Mouse (Mus musculus): ENCODE results near the gene Eif4e1b. TPM values are rescaled to one million over a fixed set of nuclear protein-coding genes. Genes with fewer than 3 reads are reported as not detected.
"Not testable (repeated sequence)": the region's sequence is repeated elsewhere in the genome, so short reads cannot be mapped to it uniquely, and the experiment has no call there.

The Eif4e1b gene
- total RNA-seq, 4 experiments from 2014 or later = not detected

DNA sequence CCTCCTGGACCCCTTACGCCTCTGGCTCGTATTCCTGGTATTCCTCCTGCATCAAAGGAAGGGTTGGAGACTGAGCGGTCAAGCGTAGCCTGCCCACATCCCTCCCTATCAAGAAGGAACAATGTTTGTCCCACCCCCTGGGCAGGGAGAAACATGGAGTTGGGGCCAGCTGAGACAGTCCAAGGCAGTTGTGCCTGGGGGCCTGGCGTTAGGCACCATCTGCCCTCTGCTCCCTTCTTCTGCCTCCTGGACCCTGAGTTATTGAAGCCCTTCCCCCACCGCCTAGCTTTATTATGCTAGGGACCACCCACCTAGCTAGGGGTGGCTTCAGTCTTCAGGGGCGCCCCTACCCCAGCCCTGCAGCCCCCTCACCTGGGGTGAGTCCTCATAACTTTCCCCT, 24.3 kb upstream of the Eif4e1b start:
- DNase-seq (ENCODE audit: low spot score) = no peak

DNA sequence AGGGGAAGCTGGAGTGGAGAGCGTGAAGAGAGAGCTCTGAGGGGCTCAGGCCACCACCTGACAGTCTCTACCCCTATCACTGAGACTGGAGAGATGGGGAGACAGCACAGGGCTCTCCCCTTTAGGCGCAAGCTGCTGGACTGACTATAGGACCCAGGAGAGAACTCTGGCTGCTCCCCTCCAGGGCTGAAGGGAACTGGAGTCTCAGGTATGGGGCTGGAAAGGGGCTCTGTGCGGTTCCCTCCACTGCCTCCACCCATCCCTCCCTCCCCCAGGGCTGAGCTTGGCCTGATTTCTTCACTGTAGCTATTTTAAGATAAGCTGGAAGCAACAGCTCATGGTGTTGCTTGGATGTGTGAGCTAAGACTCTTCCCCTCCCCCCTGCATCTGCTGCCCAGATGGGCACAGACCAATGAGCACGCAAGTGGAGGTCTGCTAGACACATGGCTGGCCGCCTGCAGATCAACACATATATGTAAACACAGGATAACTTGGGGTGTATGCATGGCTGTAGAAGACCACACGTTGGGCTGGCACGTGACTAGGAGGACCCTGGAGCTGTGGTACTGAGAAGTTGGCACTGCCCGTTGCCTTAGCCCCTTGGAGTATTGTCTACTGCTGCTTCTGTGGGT, 23.5 kb upstream of the Eif4e1b start:
- DNase-seq (ENCODE audit: low spot score) = no peak

DNA sequence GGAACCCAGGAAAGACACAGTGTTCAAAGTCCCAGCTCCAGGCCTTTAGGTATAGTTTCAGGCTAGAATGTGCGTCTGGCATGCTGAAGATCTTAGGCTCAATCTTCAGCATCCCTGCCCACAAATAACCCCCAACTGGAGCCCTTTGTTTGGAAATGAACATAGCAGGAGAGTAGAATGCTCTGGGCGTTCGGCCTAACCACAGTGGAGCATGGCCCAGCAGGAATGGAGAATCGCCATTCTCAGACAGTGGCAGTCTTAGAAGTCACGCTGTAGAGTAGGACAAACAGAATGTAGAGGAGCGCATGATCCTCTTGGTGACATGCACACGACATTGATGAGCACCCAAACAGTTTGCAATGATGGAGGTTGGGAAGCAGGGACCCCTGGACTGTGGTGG, 22.9 kb upstream of the Eif4e1b start:
- DNase-seq (ENCODE audit: low spot score) = no peak

DNA sequence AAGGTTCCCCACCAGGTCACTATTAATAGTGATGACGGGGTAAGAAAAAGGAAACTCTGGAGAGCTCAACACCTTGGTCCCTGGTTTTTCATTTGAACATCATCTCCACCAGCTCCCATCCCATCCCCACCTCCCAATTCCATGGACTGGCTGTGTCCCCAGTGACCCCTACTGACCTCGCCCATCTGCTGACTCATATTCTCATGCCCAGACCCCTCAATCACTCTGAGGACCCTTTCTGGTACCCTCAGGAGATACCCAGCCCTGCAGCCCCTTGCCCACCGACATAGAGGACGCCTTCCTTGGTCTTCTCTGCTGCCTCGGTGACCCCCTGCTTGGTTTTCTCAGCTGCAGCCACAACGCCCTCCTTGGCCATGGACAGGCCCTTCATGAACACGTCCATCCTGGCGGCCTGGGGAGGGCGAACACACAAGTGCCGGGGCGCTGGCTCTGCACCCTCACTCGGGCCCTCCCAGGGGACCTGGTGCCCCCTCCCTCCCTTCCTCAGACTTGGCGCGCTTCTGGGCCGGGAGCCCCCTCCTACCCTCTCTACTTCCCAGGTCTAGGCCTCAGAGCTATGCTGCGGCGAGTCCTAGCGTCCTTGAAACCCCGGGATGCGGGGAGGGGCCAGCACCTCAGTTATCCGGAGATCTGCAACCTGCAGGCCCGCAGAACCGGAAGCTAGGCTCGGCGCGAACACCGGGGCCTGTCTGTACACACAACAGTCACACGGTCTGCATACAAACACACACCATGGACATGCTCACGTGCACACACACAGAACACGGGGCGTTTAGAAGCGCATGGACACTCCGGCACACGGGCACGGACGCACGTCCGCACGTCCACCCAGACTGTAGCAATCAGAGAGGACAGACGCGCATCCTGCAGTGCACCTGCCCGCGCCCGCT, 18.3 kb upstream of the Eif4e1b start:
- DNase-seq (ENCODE audit: low spot score) = no peak

DNA sequence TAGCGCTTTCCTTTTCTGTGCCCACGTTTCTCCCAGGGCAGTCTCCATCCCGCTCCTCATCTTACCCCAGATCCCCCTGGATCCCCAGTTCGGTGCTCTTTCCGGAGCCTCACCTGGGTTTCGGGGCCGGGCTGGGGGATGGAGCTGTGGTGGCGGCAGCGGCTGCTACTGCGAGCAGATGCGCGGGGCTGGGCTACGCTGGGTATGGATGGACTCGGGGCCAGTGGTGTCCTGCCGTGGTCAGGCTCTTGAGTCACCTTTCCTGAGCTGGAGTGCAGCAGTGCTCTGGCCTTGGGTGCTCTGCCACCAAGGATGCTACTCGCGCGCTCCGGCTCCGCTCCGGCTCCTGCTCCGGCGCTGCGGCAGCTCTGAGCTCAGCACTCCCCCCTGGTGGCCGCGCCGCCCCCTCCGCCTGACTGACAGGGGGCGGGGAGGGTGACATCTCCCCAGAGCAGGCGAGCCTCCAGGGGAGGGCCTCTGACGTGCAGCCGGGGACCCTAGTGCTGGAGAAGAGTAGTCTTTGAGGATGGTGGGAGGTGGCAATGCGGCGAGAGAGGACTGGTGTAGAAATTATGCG, 17.5 kb upstream of the Eif4e1b start, which contains the start of gene Sncb:
Gene Sncb, minus strand, starts transcription at position 404 of the 577 bp plus-strand sequence.
- DNase-seq (ENCODE audit: low spot score) = no peak

DNA sequence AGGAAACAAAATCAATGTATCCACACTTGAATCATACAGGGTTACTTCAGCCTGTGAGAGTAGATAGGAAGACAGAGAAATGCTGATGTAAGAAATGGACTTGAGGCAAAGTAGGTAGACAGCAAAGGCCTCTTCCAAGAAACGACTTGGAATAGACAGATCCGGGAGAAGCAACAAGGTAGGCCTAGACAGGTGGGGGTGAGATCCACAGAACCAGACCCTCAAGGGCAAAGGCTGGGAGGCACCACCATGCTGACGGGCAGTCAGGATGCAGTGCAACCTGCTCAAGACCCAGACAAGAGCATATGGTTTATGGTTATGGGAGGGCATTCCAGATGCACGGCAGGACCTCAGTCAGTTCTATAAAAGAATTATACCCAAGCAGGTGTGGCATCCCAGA, 16.8 kb upstream of the Eif4e1b start:
- no peak for DNase-seq (ENCODE audit: low spot score)

DNA sequence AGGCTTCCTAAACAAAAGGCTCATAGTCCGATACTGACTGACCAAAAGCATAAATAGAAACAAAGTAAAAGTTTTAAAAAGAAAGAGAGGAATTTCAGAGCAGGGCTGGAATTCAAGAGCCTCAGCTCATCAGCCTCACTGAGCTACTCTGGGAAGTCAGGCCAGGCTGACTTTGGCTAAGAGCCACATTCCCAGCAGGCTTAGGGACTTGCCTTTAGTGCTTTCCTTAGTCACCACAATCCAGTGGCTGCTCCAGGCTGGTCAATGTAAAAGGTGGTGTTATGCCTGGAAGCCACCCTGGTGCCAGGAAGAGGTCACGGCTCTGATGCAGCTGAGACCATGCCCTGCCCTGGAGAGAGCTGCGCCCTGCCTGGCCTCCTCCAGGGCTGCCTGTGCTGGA, 3.2 kb upstream of the Eif4e1b start:
- DNase-seq (ENCODE audit: low spot score) = peak; percentile 32

DNA sequence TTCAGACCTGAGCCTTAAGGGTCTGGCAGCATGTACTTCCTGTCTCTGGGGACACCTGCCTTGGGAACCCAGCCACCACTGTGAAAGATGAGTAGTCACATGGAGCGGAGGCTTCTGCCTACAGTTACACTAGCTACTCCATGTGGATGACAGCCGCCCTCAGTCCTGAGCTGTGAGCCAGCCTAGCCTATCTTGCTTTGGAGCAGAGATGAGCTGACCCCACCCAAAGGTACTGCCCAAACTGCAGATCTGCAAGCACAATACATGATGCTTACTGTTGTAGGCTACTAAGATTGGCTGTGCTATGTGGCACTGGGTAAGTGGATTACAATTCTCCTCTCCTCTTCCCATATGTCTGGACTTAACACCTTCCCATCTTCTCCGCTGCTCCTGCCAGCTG, 2.7 kb upstream of the Eif4e1b start:
- no peak for DNase-seq (ENCODE audit: low spot score)

DNA sequence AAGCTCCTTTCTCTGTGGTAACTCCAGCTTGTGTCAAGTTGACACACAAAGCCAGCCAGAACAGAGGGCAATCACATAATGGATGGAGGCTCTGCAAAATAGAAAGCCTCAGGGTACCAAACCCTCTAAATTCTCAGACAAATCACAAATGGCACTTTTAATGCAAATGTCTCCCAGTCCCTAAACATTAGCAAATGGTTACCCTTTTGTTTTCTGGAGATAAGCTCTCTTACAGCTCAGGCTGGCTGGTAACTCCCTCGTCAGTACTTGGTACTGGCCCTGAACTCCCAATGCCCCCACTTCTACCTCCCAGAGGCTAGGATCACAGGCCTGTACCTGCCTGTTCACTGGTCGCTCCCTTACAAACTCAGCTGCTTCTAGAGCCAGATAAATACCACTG, 563 bp upstream of the Eif4e1b start:
- DNase-seq (ENCODE audit: low spot score) = no peak

DNA sequence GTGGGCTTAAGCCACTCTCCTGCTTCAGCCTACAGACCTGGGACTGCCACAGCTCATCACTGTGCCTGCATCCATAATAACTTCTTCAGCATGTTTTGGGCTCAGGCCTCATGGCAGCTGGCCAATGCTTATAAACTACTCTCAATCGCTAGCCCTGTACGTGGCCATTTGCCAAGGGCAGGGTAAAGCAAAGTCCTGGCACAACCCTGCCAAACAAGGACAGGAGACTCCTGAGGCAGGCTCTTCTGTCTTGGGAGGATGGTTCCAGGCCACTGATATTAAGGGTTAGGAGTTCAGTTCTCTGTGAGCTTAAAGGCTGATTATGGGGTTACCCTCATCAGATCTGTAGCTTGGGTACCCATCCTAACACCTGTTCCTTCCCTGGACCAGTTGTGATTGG, 3.8 kb downstream of the Eif4e1b start:
- not testable (repeated sequence) for DNase-seq (ENCODE audit: low spot score)

DNA sequence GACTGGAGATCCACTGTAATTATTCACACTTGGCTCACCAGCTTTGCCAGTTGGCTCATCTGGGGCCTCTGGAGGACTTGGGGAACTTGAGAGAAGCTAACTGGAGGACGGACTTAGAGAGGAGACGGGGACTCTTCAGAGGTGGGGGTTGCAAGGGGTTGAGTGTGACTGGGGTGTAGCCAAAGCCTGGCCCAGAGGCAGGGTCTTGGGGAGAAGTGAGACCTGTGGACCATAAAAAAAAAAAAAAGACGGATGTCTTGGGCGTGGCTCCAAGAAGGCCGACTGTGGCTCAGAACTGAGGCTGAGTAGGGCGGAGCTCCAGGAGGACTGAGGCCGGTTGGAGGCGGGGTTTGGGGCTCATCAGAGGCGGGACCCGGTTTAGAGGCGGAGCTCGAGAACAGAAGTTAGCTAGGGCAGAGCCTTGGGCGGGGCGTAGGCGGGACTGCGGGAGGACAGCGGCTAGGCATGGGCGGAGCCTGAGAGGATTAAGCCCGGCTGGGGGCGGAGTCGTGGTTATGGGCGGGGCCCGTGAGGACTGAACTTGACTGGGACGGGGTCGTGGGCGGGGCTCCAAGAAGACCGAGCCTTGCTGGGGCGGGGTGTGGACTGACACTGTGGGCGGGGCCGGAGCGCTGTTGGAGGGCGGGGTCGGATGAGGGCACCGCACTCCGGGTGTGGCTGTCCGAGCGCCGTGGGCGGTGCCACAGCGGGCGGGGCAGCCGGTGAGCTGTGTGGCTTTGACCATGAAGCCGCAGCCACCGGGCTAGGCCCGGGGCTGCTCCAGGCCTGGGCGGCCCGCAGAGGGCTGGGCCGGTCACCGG, 5.2 kb downstream of the Eif4e1b start, which contains the start of gene Tspan17:
Gene Tspan17, plus strand, starts transcription at position 638 of the 821 bp plus-strand sequence.
- peak; percentile 97 for DNase-seq (ENCODE audit: low spot score)

DNA sequence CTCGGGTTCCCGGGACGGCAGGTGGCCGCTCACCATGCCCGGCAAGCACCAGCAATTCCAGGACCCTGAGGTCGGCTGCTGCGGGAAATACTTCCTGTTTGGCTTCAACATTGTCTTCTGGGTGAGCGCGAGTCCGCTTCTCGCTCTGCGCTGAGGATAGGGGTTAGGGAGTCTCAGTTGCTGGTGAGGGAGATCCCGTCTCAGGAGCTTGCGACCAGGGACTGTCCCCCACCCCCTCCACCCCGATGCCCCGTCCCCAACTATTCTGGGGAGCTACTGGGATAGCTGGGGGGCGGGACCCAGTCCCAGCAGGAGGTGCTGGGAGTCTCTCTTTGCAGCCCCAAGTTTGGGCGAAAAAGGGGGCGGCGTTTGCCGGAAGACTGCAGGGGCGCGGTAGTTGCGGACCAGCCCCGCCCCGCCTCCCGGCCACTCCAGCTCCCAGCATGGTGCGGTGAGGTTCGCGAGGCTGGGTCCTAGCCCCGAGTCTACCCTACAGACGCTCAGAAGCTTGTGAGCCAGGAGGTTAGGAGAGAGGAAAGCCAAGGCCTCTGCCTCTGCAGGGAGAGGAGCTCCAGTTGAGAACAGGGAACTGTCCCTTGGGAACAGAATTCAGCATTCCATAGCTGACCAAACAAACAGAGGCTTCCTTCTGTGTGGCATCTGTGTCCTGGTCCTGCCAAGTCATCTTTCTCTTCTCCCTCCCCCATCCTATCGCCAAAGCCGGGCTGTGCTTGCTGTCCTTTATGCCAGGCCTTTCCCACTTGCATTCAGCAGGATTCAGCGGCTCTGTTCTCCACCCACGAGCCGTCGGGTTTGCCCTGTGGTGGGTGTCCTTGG, 6.0 kb downstream of the Eif4e1b start:
- DNase-seq (ENCODE audit: low spot score) = peak; percentile 31

DNA sequence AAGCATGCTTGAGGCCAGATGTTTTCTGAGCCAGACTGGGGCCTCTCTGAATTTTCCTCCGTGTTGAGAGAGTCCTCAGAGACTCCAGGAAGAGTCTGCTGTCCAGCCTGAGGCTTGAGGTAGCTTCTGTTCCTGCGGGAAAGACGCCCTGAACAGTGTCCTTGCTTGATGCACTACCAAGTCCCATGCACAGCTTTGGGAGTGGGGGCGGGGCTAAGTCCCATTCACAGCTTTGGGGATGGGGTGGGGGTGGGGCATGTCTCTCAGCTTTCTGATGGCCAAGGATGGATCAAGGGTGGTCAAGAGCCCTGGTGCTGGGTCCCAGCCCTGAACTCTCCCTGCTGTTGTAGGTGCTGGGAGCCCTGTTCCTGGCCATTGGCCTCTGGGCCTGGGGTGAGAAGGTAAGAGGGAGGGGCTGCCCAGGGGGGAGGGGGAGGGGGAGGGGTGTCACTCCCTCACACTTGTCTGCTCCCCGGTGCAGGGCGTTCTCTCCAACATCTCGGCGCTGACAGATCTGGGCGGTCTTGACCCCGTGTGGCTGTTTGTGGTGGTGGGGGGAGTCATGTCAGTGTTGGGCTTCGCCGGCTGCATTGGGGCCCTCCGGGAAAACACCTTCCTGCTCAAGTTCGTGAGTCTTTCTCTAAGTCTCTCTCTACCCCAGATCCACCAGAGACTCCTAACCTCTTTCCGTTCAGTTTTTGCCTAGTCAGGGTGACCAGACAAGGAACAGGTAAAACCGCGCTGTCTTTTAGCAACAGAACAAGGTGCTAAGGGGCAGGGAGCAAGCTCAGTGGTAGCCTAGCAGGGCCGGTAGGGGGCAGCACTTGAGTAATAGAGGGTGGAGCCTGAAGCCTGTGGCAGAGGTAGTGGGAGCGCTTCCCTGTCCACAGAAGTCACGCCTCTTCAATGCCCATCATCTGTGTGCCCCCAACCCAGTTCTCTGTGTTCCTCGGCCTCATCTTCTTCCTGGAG, 8.7 kb downstream of the Eif4e1b start:
- no peak for DNase-seq (ENCODE audit: low spot score)

DNA sequence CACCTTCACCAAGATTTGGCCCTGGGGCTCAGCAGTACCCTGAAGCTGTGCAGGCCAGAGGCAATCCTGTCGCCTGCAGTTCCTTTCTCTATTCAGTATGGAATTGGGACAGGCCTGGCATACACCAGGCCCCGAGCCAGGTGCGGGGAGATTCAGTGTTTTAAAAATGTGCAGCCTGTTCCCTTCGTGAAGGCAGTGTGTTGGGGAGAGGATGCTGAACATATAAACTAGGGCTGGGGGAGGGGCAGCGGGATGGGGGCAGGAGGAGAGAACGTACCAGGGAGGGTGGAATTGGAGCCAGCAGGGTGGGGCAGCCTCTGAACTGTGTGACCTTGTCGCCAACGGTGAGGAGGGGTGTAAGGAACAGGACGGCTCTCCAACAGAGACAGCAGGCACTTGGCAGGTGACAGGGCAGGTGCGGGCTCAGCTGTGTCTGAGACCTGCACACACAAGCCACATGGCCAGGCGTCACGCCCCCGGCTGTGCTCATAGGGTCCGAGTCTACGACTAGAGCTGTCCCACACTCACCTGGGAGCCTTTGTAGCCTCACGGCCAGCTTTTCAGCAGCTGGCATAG, 10.3 kb downstream of the Eif4e1b start:
- no peak for DNase-seq (ENCODE audit: low spot score)

DNA sequence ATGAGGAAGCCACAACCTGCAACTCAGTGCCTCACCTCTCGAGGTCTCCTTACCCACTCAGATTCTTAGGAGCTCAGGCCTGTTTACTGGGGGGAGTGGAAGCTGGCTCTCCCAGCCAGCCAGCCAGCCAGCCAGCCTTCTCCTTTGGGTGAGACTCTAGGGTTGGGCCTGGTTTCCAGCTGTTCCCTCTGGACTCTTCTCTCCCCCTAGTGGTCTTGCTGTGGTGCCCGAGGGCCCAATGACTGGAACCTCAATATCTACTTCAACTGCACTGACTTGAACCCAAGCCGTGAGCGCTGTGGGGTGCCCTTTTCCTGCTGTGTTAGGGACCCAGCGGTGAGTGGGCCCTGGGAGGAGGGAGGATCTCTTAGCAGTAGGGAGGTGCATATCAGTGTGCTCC, 11.0 kb downstream of the Eif4e1b start:
- DNase-seq (ENCODE audit: low spot score) = no peak

DNA sequence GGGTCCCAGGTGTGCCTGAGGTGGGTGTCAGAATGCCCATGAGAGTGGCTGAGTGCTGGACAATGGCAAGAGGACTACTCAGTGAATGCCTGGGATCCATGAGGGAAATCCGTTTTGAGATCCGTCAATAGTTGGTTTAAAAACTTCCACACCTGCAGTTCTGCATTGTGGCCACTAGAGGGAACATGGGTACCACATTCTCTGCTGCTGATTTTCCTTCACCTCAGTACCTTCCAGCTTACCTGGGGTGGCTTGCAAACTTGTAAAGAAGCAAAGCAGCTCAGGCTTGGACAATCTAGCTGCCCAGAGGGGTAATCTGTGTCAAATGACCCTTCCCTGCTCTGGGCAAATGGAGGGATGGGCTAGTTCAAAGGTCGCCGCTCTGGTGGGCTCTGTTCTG, 13.6 kb downstream of the Eif4e1b start:
- peak; percentile 36 for DNase-seq (ENCODE audit: low spot score)

DNA sequence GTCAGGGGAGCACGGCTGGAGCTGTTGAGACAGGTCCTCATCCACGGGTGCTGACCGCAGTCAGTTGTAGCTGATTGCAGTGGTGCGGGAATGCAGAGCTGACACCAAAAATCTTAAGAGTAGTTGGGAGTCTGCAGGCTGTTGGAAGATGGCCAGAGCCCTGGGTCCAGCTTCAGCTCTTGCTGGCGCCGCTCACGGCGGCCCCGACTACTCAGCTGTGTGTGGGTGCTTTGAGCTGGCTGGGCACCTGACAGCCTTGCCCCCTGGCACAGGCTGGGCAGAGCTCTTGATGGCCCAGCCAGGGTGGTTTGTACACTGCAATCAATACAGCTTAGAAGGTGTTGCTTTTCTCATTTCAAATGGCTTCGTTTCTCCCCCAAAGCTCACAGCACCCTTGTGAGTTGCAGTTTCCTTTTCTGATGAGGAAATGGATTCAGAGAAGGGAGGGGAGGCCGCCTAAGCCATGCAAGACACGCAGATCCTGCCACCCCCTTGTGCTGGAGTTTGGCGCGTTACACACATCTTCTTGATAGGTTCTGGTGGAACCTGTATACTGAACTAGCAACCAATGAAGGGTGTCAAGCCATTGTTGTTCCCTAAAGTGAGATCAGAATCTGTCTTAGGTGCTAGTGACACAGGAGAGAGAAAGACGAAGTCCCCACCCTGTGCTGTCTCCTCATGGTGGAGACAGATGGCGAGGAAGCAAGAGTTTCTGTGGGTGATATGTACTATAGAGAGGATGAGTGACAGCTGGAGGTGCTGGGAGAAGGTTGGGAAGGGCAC, 14.3 kb downstream of the Eif4e1b start:
- DNase-seq (ENCODE audit: low spot score) = no peak

DNA sequence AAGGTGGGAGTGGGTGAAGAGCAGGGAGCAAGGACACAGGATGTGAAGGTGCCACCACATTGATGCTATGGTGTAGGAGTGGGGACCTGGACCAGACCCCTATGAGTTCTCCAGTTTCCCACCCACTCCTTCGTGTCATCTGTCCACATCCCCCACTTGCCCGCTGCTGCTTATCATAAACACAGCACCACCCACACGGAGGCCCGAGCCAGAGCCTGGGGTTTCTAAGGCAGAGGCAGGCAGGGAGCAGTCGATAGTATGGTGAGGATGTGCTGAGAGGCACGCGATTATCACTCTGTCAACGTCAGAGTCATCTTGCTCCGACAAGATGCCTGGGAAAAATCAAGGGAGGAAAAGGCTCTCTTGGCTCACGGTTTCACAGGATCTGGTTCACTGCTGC, 14.9 kb downstream of the Eif4e1b start:
- no peak for DNase-seq (ENCODE audit: low spot score)

All from heart, adult 8-10 months (tissue).